In the genomic region with DNA sequence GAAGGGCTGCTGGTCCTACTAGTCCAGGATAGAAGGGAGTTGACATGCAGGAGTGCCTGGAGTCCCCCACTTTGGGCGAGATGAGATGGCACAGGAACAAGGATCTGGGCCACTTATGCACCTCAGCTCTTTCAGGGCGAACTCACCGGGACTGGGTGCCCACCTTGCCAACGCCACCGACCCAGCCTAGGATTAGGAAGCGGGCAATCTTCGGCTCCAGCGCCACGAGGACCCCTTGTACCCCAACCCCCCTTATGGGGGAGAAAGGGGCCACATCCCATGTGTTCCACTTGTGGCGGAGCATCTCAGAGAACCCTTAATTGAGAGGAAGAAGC, we compare ENCODE assay signal across 8 mouse cellular contexts. TPM values are rescaled to one million over a fixed set of nuclear protein-coding genes. Genes with fewer than 3 reads are reported as not detected.
DNase-seq lines count a peak whose midpoint lies in the region; ATAC-seq and TF ChIP-seq lines count a peak whose summit lies in the region.

No protein-coding gene starts in this region.

- 3% methylated on average over 10 of the region's 10 CpGs for WGBS in heart, adult 2 months
- under 1% methylated on average over 10 of the region's 10 CpGs for WGBS in hindbrain, embryonic 12.5 days
- under 1% methylated on average over 10 of the region's 10 CpGs for WGBS in midbrain, embryonic 11.5 days

- intact Hi-C loops in heart, adult 2 months (cut with DNase I), result no loop called here

- TF ChIP-seq EP300 in heart, adult 2 months (IDR thresholded peaks at IDR 0.05; ENCODE audit: insufficient read depth, low read depth, low read length), result no peak

- peak overlapping the region; percentile 91 for H3K4me2 ChIP-seq in hindbrain, embryonic 12.5 days (replicated peaks)
- peak overlapping the region; percentile 73 for H3K4me2 ChIP-seq in midbrain, embryonic 11.5 days

- no peak for TF ChIP-seq POLR2A in heart, adult 2 months (IDR thresholded peaks at IDR 0.05; ENCODE audit: insufficient read depth, low read depth, low read length)

- peak overlapping the region; percentile 52 for H3K4me3 ChIP-seq in heart, adult 2 months
- peak overlapping the region; percentile 48 to 68; a peak in 3 of 4 replicates for H3K4me3 ChIP-seq in ES-E14 (ENCODE audit: insufficient read depth in 1 of 2, low read depth in 1 of 2, low read length in 2 of 2, poor library complexity in 1 of 2, severe bottlenecking in 1 of 2)
- peak overlapping the region; percentile 49 for H3K4me3 ChIP-seq in hindbrain, embryonic 12.5 days
- H3K4me3 ChIP-seq in midbrain, embryonic 11.5 days (ENCODE audit: low read depth, low read length), result peak overlapping the region; percentile 38

- no peaks in the 10 kb centered on the region for H3K9me3 ChIP-seq in ES-E14 (ENCODE audit: control insufficient read depth, insufficient read depth, low read depth, low read length)
- H3K9me3 ChIP-seq in hindbrain, embryonic 12.5 days (replicated peaks), result no peaks in the 10 kb centered on the region
- no peaks in the 10 kb centered on the region for H3K9me3 ChIP-seq in midbrain, embryonic 11.5 days (ENCODE audit: control insufficient read depth, low read length)

- DNase-seq in heart, adult 2 months, result no peak
- no peak for DNase-seq in heart, adult 9 months (ENCODE audit: low spot score in 2 of 2)
- DNase-seq in ES-E14 (ENCODE audit: low read depth, low spot score), result no peak
- DNase-seq in midbrain, embryonic 11.5 days (ENCODE audit: low spot score, missing footprints), result no peak
- DNase-seq in cerebellum, adult 8-10 months, result no peak
- DNase-seq in layer of hippocampus, adult 9-11 months, result no peak
- DNase-seq in frontal cortex, postnatal 36 days (ENCODE audit: low spot score in 2 of 2), result no peak

- no peaks in the 10 kb centered on the region; the same call in 1 of the 2 replicates for H3K27me3 ChIP-seq in heart, adult 2 months (ENCODE audit: control insufficient read depth, insufficient read depth, low read length)
- peaks cover 62% of the 10 kb centered on the region for H3K27me3 ChIP-seq in hindbrain, embryonic 12.5 days
- peaks cover 47% of the 10 kb centered on the region for H3K27me3 ChIP-seq in midbrain, embryonic 11.5 days (ENCODE audit: control insufficient read depth, insufficient read depth, low read length)

- no peaks in the 10 kb centered on the region for H3K4me1 ChIP-seq in heart, adult 2 months (ENCODE audit: control insufficient read depth, insufficient read depth, low read length)
- H3K4me1 ChIP-seq in ES-E14 (ENCODE audit: control insufficient read depth in 2 of 2, insufficient read depth in 2 of 2, low read length in 2 of 2, poor library complexity in 1 of 2), result peaks cover 0 to 8% of the 10 kb centered on the region in 2 experiments; a peak in 1 of 4 replicates
- peaks cover 23% of the 10 kb centered on the region for H3K4me1 ChIP-seq in hindbrain, embryonic 12.5 days
- H3K4me1 ChIP-seq in midbrain, embryonic 11.5 days (ENCODE audit: control insufficient read depth, insufficient read depth, low read length), result peaks cover 14% of the 10 kb centered on the region

- in situ Hi-C loops in ES-E14 (cut with MboI; ENCODE audit: low sequenced_read_pairs in 2 of 2, unreplicated experiment in 2 of 2), result no loop called here

- no peak for ATAC-seq in hindbrain, embryonic 12.5 days (ENCODE audit: low FRiP score)
- no peak; the same call in 1 of the 2 replicates for ATAC-seq in midbrain, embryonic 11.5 days (ENCODE audit: low FRiP score)

- H3K79me2 ChIP-seq in heart, adult 2 months (replicated peaks; ENCODE audit: control insufficient read depth, insufficient read depth, low read length), result no peaks in the 10 kb centered on the region

- no peak for TF ChIP-seq CTCF in heart, adult 2 months (IDR thresholded peaks at IDR 0.05)

- H3K9ac ChIP-seq in heart, adult 2 months (ENCODE audit: low read depth, low read length), result peak overlapping the region; percentile 82
- H3K9ac ChIP-seq in ES-E14 (ENCODE audit: insufficient read depth, low read depth, low read length, poor library complexity, severe bottlenecking), result no peak overlapping the region
- H3K9ac ChIP-seq in hindbrain, embryonic 12.5 days, result peak overlapping the region; percentile 50
- H3K9ac ChIP-seq in midbrain, embryonic 11.5 days (ENCODE audit: low read length), result no peak overlapping the region

- no peaks in the 10 kb centered on the region for H3K36me3 ChIP-seq in heart, adult 2 months (ENCODE audit: control insufficient read depth, insufficient read depth, low read length)
- no peaks in the 10 kb centered on the region for H3K36me3 ChIP-seq in ES-E14 (ENCODE audit: control insufficient read depth, insufficient read depth, low read length, poor library complexity, severe bottlenecking)
- no peaks in the 10 kb centered on the region for H3K36me3 ChIP-seq in hindbrain, embryonic 12.5 days
- H3K36me3 ChIP-seq in midbrain, embryonic 11.5 days (ENCODE audit: control insufficient read depth, insufficient read depth, low read length), result no peaks in the 10 kb centered on the region

- peak overlapping the region; percentile 24 for H3K27ac ChIP-seq in heart, adult 2 months
- H3K27ac ChIP-seq in ES-E14 (ENCODE audit: insufficient read depth, low read depth, low read length, poor library complexity, severe bottlenecking), result no peak overlapping the region
- H3K27ac ChIP-seq in hindbrain, embryonic 12.5 days, result no peak overlapping the region
- H3K27ac ChIP-seq in midbrain, embryonic 11.5 days (ENCODE audit: low read depth, low read length), result no peak overlapping the region

TF ChIP-seq in ES-E14, 5 proteins besides CTCF, POLR2A, EP300 and RAD21:
- TF ChIP-seq CHD2 (IDR thresholded peaks at IDR 0.05; ENCODE audit: low read depth, low read length), result no peak
- no peak for TF ChIP-seq ZC3H11A (IDR thresholded peaks at IDR 0.05; ENCODE audit: borderline replicate concordance, low read depth, low read length)

RNA-seq across cellular contexts. Expression of a gene that starts 0.6 kb away (rescaled TPM):
- total RNA-seq in heart, adult 2 months (2021), result 10 to 100 TPM; 36.5 to 55.4 TPM
- polyA plus RNA-seq in heart, adult 2 months (2012; rRNA removed), result 54.9 and 104 TPM in 2 replicates
- 0.48 and 3.1 TPM in 2 replicates for total RNA-seq in ES-E14 (2012; rRNA removed)
- 59.2 and 70.5 TPM in 2 replicates for polyA plus RNA-seq in hindbrain, embryonic 12.5 days (2016; fragmentation: Nextera tagmentation; extraction: Ambion mirVana)
- 7.0 and 11.1 TPM in 2 replicates for polyA plus RNA-seq in midbrain, embryonic 11.5 days (2014; fragmentation: Nextera tagmentation; extraction: Ambion mirVana)

Comparison
In these comparisons a context has a peak if more than half of its experiments do, and no peak if none do; other contexts are left out.
1. H3K9ac ChIP-seq: peak in heart, adult 2 months (single experiment) and hindbrain, embryonic 12.5 days (single experiment); none in ES-E14 (single experiment) and midbrain, embryonic 11.5 days (single experiment).
2. Peak in every context shown above with its lines, with median percentiles within 50 percentile points of each other: H3K4me3 ChIP-seq.